Mouse (Mus musculus) neural tube, embryonic 11.5 days (tissue): ENCODE data around the gene Plekhg4. TPM values are rescaled to one million over a fixed set of nuclear protein-coding genes. Genes with fewer than 3 reads are reported as not detected.

Experiments
- ATAC-seq: fragments of 200-750 bp; cut with Nextera tagmentation; 2 replicates; pipeline ENCODE4 v1.8.0; 2017; ENCODE audit warnings: moderate number of reproducible peaks, mild to moderate bottlenecking, moderate TSS enrichment, moderate library complexity; ENCODE audit not compliant: insufficient read depth, low FRiP score, low TSS enrichment
- DNase-seq: peaks from one replicate; pipeline ENCODE4 v3.0.0-alpha.2; 2015; ENCODE audit warnings: low spot score
- H3K27ac ChIP-seq: fragments of 300-500 bp; sonication (generic); 2 replicates; pipeline ENCODE4 v1.5.1; 2014; ENCODE audit warnings: low read depth, mild to moderate bottlenecking, low read length
- H3K27me3 ChIP-seq: fragments of 300-500 bp; sonication (generic); 2 replicates; pipeline ENCODE4 v1.6.1; 2014; ENCODE audit warnings: mild to moderate bottlenecking, low read length, mixed read lengths; ENCODE audit not compliant: control insufficient read depth, insufficient read depth
- H3K36me3 ChIP-seq: fragments of 300-500 bp; sonication (generic); 2 replicates; pipeline ENCODE4 v1.6.1; 2014; ENCODE audit warnings: mild to moderate bottlenecking, low read length, moderate library complexity, mixed read lengths; ENCODE audit not compliant: control insufficient read depth, insufficient read depth
- H3K4me1 ChIP-seq: fragments of 300-500 bp; sonication (generic); 2 replicates; pipeline ENCODE4 v1.6.1; 2014; ENCODE audit warnings: low read length, mixed read lengths; ENCODE audit not compliant: control insufficient read depth, insufficient read depth
- H3K4me2 ChIP-seq: fragments of 300-500 bp; sonication (generic); 2 replicates; pipeline ENCODE4 v1.6.1; 2014; ENCODE audit warnings: low read depth, mild to moderate bottlenecking, moderate library complexity
- H3K4me3 ChIP-seq: fragments of 300-500 bp; sonication (generic); 2 replicates; pipeline ENCODE4 v1.5.1; 2014; ENCODE audit warnings: low read depth, low read length
- H3K9ac ChIP-seq: fragments of 300-500 bp; sonication (generic); 2 replicates; pipeline ENCODE4 v1.6.1; 2014; ENCODE audit warnings: mild to moderate bottlenecking, low read length
- H3K9me3 ChIP-seq: fragments of 300-500 bp; sonication (generic); 2 replicates; pipeline ENCODE4 v1.6.1; 2016; ENCODE audit warnings: low read length; ENCODE audit not compliant: control insufficient read depth
- WGBS: fragments of 180-500 bp; shearing (Covaris S2); extraction: QIAGEN DNeasy Blood & Tissue Kit; methylation state at CpG from one replicate; pipeline ENCODE4 v1.1.7; 2014; 5-methylcytosine and 5-hydroxymethylcytosine counted together
- polyA plus RNA-seq: library from polyadenylated mRNA; unstranded; fragments of >200 nt; fragmentation: Nextera tagmentation; extraction: Ambion mirVana; gene quantifications from 2 replicates; pipeline ENCODE4 v1.2.1, GENCODE M21; 2014

Plekhg4 gene
- polyA plus RNA-seq, 1 experiment from 2014 or later, result 0.54 TPM

DNA sequence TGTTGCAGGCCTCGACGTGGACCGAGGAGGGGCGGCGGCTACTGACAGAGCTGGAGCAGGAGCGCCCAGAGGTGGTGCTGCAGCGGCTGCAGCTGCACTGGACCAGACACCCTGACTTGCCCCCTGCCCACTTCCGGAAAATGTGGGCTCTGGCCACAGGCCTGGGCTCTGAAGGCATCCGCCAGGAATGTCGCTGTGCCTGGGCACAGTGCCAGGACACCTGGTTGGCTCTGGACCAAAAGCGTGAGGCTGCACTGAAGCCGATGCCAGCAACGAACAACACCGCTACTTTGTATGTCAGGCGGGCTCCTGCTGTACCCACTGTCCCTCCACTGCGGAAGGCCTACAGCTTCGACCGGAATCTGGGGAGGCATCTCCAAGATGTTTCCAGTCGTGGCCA lies 5.6 kb downstream of the Plekhg4 start:
- Histone ChIP-seq H3K4me2 (no peak overlapping the region), H3K9ac (no peak overlapping the region), H3K27ac (no peak overlapping the region), H3K4me3 (no peak overlapping the region), H3K4me1 (no peaks in the 10 kb centered on the region), H3K36me3 (no peaks in the 10 kb centered on the region), H3K9me3 (no peaks in the 10 kb centered on the region), H3K27me3 (no peaks in the 10 kb centered on the region)
- ATAC-seq (no peak), DNase-seq (no peak)
- WGBS, result 84% methylated on average over 19 of the region's 19 CpGs

DNA sequence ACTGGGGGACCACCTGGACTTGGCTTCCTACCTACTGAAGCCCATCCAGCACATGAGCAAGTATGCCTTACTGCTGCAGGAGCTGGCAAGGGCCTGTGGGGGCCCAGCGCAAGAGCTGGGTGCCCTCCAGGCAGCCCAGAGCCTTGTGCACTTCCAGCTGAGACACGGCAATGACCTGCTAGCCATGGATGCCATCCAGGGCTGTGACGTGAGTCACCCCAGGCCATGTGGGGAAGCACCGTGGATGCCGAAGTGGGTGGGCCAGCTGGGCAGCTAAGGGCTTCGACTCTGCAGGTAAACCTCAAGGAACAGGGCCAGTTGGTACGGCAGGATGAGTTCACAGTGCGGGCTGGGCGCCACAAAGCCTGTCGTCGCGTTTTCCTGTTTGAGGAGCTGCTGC lies 7.2 kb downstream of the Plekhg4 start:
- WGBS, result 88% methylated on average over 12 of the region's 12 CpGs
- Histone ChIP-seq H3K9ac (no peak overlapping the region), H3K27me3 (no peaks in the 10 kb centered on the region), H3K36me3 (no peaks in the 10 kb centered on the region), H3K4me1 (no peaks in the 10 kb centered on the region), H3K4me3 (no peak overlapping the region), H3K9me3 (no peaks in the 10 kb centered on the region), H3K27ac (no peak overlapping the region), H3K4me2 (no peak overlapping the region)
- no peak for DNase-seq
- ATAC-seq, result no peak

GRCm38 (mm10) chr8:105384070-105384469 lies 11.0 kb downstream of the Plekhg4 start:
- Histone ChIP-seq H3K4me1 (no peaks in the 10 kb centered on the region), H3K27me3 (no peaks in the 10 kb centered on the region), H3K9ac (no peak overlapping the region), H3K27ac (no peak overlapping the region), H3K9me3 (no peaks in the 10 kb centered on the region), H3K4me3 (no peak overlapping the region), H3K36me3 (no peaks in the 10 kb centered on the region), H3K4me2 (no peak overlapping the region)
- ATAC-seq (no peak), DNase-seq (no peak)
- 91% methylated on average over 2 of the region's 2 CpGs for WGBS

GRCm38 (mm10) chr8:105387151-105387550 lies 14.1 kb downstream of the Plekhg4 start:
- DNase-seq (no peak), ATAC-seq (no peak)
- Histone ChIP-seq H3K4me1 (no peaks in the 10 kb centered on the region), H3K4me3 (no peak overlapping the region), H3K27me3 (no peaks in the 10 kb centered on the region), H3K36me3 (no peaks in the 10 kb centered on the region), H3K4me2 (no peak overlapping the region), H3K9ac (no peak overlapping the region), H3K27ac (no peak overlapping the region), H3K9me3 (no peaks in the 10 kb centered on the region)
- 76% methylated on average over 1 of the region's 1 CpGs for WGBS

DNA sequence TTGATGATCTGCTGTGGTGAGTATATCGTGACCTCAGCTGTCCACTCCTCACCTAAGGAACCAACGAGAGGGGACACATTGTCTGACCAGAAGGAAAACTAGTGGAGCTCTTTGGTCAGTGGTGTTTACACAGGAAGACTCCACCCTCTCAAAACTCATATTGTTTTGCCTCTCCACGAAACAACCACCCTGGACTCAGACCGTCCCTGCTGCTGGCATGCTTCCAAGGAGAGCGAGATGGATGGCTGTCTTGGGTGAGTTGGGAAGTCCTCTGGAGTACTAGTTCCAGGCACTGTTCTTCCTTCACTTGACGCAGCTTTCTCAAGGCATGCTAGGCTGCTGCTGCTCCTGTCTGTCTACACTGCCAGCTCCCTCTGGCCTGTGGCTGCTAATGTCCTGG lies 16.0 kb downstream of the Plekhg4 start:
- Histone ChIP-seq H3K4me3 (no peak overlapping the region), H3K27me3 (no peaks in the 10 kb centered on the region), H3K36me3 (no peaks in the 10 kb centered on the region), H3K27ac (no peak overlapping the region), H3K9ac (no peak overlapping the region), H3K9me3 (no peaks in the 10 kb centered on the region), H3K4me1 (no peaks in the 10 kb centered on the region), H3K4me2 (no peak overlapping the region)
- no peak for ATAC-seq
- DNase-seq, result no peak
- 90% methylated on average over 6 of the region's 6 CpGs for WGBS

GRCm38 (mm10) chr8:105393089-105393787 lies 20.2 kb downstream of the Plekhg4 start:
- no peaks in the 10 kb centered on the region for H3K9me3 ChIP-seq
- ATAC-seq, result no peak
- WGBS, result 89% methylated on average over 12 of the region's 12 CpGs

GRCm38 (mm10) chr8:105393915-105394314 lies 20.8 kb downstream of the Plekhg4 start:
- H3K36me3 ChIP-seq, result no peaks in the 10 kb centered on the region
- H3K27ac ChIP-seq, result no peak overlapping the region
- no peak overlapping the region for H3K9ac ChIP-seq
- H3K4me1 ChIP-seq, result no peaks in the 10 kb centered on the region
- H3K27me3 ChIP-seq, result no peaks in the 10 kb centered on the region
- 60% methylated on average over 7 of the region's 7 CpGs for WGBS
- no peak overlapping the region for H3K4me2 ChIP-seq
- DNase-seq, result no peak
- no peak overlapping the region for H3K4me3 ChIP-seq
- no peak for ATAC-seq
- H3K9me3 ChIP-seq, result no peaks in the 10 kb centered on the region

More at GRCm38 (mm10) chr8:105393089-105393787, 20.2 kb downstream of the Plekhg4 start:
- Histone ChIP-seq H3K36me3 (no peaks in the 10 kb centered on the region), H3K4me2 (no peak overlapping the region), H3K4me1 (no peaks in the 10 kb centered on the region), H3K27me3 (no peaks in the 10 kb centered on the region), H3K4me3 (no peak overlapping the region), H3K27ac (no peak overlapping the region), H3K9ac (no peak overlapping the region)
- no peak for DNase-seq

GRCm38 (mm10) chr8:105397747-105398146 lies 24.7 kb downstream of the Plekhg4 start:
- Histone ChIP-seq H3K4me2 (no peak overlapping the region), H3K9me3 (no peaks in the 10 kb centered on the region), H3K27me3 (no peaks in the 10 kb centered on the region), H3K4me3 (no peak overlapping the region), H3K27ac (no peak overlapping the region), H3K9ac (no peak overlapping the region), H3K36me3 (no peaks in the 10 kb centered on the region), H3K4me1 (no peaks in the 10 kb centered on the region)
- WGBS, result 37% methylated on average over 3 of the region's 3 CpGs
- DNase-seq (peak; percentile 32), ATAC-seq (no peak)

DNA sequence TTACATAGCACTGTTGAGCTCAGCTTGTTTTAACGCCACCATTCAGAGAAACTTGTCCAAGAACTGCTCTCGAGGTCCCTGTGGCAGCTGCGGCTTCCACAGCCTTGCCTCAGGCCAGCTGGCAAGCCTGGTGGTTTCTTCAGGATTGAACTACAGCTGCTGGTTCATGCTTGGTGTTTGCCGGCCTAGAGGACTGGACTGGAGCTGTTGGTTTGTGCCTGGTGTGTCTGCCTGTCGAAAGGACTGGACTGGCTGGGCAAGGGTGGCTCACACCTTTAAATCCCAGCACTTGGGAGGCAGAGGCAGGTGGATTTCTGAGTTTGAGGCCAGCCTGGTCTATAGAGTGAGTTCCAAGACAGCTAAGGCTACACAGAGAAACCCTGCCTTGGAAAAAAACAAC lies 26.9 kb downstream of the Plekhg4 start:
- Histone ChIP-seq H3K27ac (no peak overlapping the region), H3K9ac (no peak overlapping the region), H3K27me3 (no peaks in the 10 kb centered on the region), H3K9me3 (no peaks in the 10 kb centered on the region), H3K4me2 (no peak overlapping the region), H3K4me3 (no peak overlapping the region), H3K4me1 (no peaks in the 10 kb centered on the region), H3K36me3 (no peaks in the 10 kb centered on the region)
- DNase-seq, result no peak
- no peak for ATAC-seq
- 86% methylated on average over 5 of the region's 5 CpGs for WGBS
